In the genomic region with DNA sequence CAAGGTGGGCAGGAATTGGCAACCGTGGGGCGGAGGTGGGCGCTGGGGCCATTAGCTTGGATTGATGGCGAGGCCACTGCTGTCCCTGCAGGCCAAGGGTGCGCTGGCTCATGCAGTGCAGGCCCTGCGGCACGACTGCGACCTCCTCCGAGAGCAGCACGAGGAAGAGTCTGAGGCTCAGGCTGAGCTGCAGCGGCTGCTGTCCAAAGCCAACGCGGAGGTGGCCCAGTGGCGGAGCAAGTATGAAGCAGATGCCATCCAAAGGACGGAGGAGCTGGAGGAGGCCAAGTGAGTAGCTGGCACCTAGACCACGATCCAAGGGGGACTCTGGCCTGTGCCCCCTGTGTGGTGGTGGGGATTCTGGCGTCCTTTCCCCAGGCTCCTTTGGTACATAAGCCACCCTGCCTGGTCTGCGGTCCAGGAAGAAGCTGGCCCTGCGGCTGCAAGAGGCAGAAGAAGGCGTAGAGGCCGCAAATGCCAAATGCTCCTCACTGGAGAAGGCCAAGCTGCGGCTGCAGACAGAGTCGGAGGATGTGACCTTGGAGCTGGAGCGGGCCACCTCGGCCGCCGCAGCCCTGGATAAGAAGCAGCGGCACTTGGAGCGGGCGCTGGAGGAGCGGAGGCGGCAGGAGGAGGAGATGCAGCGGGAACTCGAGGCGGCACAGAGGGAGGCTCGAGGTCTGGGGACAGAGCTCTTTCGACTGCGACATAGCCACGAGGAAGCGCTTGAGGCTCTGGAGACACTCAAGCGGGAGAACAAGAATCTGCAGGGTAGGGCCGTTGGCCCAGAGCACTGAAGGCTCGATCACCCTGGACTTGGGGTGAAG, we compare ENCODE assay signal across 9 mouse cellular contexts. TPM values are rescaled to one million over a fixed set of nuclear protein-coding genes. Genes with fewer than 3 reads are reported as not detected.
DNase-seq lines count a peak whose midpoint lies in the region; ATAC-seq lines count a peak whose summit lies in the region.
"Had no signal": no experiment of that assay in that cellular context is flagged by ENCODE, and none has a peak within 500 bp of the region (broad histone marks: within the 10 kb centered on the region; RNA-seq: fewer than 3 reads in every experiment).

No protein-coding gene starts in this region.

- peaks cover 46% of the 10 kb centered on the region for H3K36me3 ChIP-seq in forebrain, embryonic 13.5 days (ENCODE audit: poor library complexity, severe bottlenecking)
- H3K36me3 ChIP-seq in forebrain, embryonic 15.5 days, result peaks cover 35% of the 10 kb centered on the region
- peaks cover 48% of the 10 kb centered on the region for H3K36me3 ChIP-seq in hindbrain, embryonic 13.5 days

- peaks cover 62% of the 10 kb centered on the region for H3K27me3 ChIP-seq in forebrain, embryonic 13.5 days
- H3K27me3 ChIP-seq in forebrain, embryonic 15.5 days, result peaks cover 45% of the 10 kb centered on the region
- peaks cover 85% of the 10 kb centered on the region for H3K27me3 ChIP-seq in hindbrain, embryonic 13.5 days
- H3K27me3 ChIP-seq: CH12.LX had no signal

- WGBS in forebrain, embryonic 13.5 days, result 17% methylated on average over 43 of the region's 43 CpGs
- 25% methylated on average over 43 of the region's 43 CpGs for WGBS in forebrain, embryonic 15.5 days
- 16% methylated on average over 43 of the region's 43 CpGs for WGBS in hindbrain, embryonic 13.5 days

- DNase-seq in ovary, postnatal 36 days (ENCODE audit: low spot score), result peak; percentile 75
- no peak for DNase-seq in ovary, postnatal 10 days (ENCODE audit: low spot score)
- peak; percentile 65 for DNase-seq in retina, embryonic 14.5 days (ENCODE audit: low spot score)
- DNase-seq in frontal cortex, adult 2 months (ENCODE audit: extremely low spot score in 1 of 2, low spot score in 1 of 2), result no peak

- H3K27ac ChIP-seq in forebrain, embryonic 13.5 days, result no peak overlapping the region
- H3K27ac ChIP-seq in forebrain, embryonic 15.5 days (replicated peaks), result no peak overlapping the region
- no peak overlapping the region for H3K27ac ChIP-seq in hindbrain, embryonic 13.5 days

- H3K4me2 ChIP-seq in forebrain, embryonic 13.5 days, result no peak overlapping the region; the same call in 1 of the 2 replicates
- H3K4me2 ChIP-seq in forebrain, embryonic 15.5 days (replicated peaks), result no peak overlapping the region
- no peak overlapping the region for H3K4me2 ChIP-seq in hindbrain, embryonic 13.5 days

- peaks cover 28% of the 10 kb centered on the region for H3K4me1 ChIP-seq in forebrain, embryonic 13.5 days
- peaks cover 13% of the 10 kb centered on the region for H3K4me1 ChIP-seq in forebrain, embryonic 15.5 days
- H3K4me1 ChIP-seq in hindbrain, embryonic 13.5 days (replicated peaks), result peaks cover 33% of the 10 kb centered on the region

- no peaks in the 10 kb centered on the region for H3K9me3 ChIP-seq in forebrain, embryonic 13.5 days (replicated peaks)
- no peaks in the 10 kb centered on the region for H3K9me3 ChIP-seq in forebrain, embryonic 15.5 days
- H3K9me3 ChIP-seq in hindbrain, embryonic 13.5 days, result no peaks in the 10 kb centered on the region

- no peak overlapping the region for H3K4me3 ChIP-seq in forebrain, embryonic 13.5 days
- H3K4me3 ChIP-seq in forebrain, embryonic 15.5 days, result no peak overlapping the region
- H3K4me3 ChIP-seq in hindbrain, embryonic 13.5 days, result no peak overlapping the region

- no peak for ATAC-seq in forebrain, embryonic 13.5 days
- no peak for ATAC-seq in forebrain, embryonic 15.5 days (replicated peaks)
- ATAC-seq in hindbrain, embryonic 13.5 days (ENCODE audit: low FRiP score), result no peak
- no peak for ATAC-seq in megakaryocyte, adult 5-6 weeks (ENCODE audit: poor library complexity, severe bottlenecking)

- peak overlapping the region; percentile 12; the same call in 1 of the 2 replicates for H3K9ac ChIP-seq in forebrain, embryonic 13.5 days
- H3K9ac ChIP-seq in forebrain, embryonic 15.5 days (replicated peaks), result no peak overlapping the region
- peak overlapping the region; percentile 31; the same call in 1 of the 2 replicates for H3K9ac ChIP-seq in hindbrain, embryonic 13.5 days

RNA-seq across cellular contexts. Expression of a gene that starts 19.8 kb away (rescaled TPM):
- polyA plus RNA-seq in forebrain, embryonic 13.5 days (2015; fragmentation: Nextera tagmentation; extraction: Ambion mirVana), result 0.28 and 0.61 TPM in 2 replicates
- 0.29 and 0.59 TPM in 2 replicates for polyA plus RNA-seq in forebrain, embryonic 15.5 days (2015; fragmentation: Nextera tagmentation; extraction: Ambion mirVana)
- 0.82 and 0.88 TPM in 2 replicates for polyA plus RNA-seq in hindbrain, embryonic 13.5 days (2015; fragmentation: Nextera tagmentation; extraction: Ambion mirVana)
- total RNA-seq in megakaryocyte, adult 5-6 weeks (2015), result not detected in 2 replicates
- total RNA-seq in megakaryocyte, adult 5-6 weeks (2017), result not detected in 2 replicates
- polyA plus RNA-seq in frontal cortex, adult 2 months (2012; rRNA removed), result 5.8 and 6.0 TPM in 2 replicates

RNA-seq across cellular contexts. Expression of a gene that starts 38.2 kb away (rescaled TPM):
- 16.7 and 18.7 TPM in 2 replicates for polyA plus RNA-seq in forebrain, embryonic 13.5 days (2015; fragmentation: Nextera tagmentation; extraction: Ambion mirVana)
- 12.8 and 15.6 TPM in 2 replicates for polyA plus RNA-seq in forebrain, embryonic 15.5 days (2015; fragmentation: Nextera tagmentation; extraction: Ambion mirVana)
- 14.8 and 16.4 TPM in 2 replicates for polyA plus RNA-seq in hindbrain, embryonic 13.5 days (2015; fragmentation: Nextera tagmentation; extraction: Ambion mirVana)
- 9.6 and 9.7 TPM in 2 replicates for total RNA-seq in megakaryocyte, adult 5-6 weeks (2015)
- total RNA-seq in megakaryocyte, adult 5-6 weeks (2017), result 13.3 and 17.1 TPM in 2 replicates
- 13.9 and 15.4 TPM in 2 replicates for polyA plus RNA-seq in frontal cortex, adult 2 months (2012; rRNA removed)

Comparison
In these comparisons a context has a peak if more than half of its experiments do, and no peak if none do; other contexts are left out.
1. DNase-seq: peak in ovary, postnatal 36 days (single experiment) and retina, embryonic 14.5 days (single experiment); none in ovary, postnatal 10 days (single experiment) and frontal cortex, adult 2 months (0 of 2).